12 mouse cellular contexts compared by ENCODE assay signal in the genomic region with DNA sequence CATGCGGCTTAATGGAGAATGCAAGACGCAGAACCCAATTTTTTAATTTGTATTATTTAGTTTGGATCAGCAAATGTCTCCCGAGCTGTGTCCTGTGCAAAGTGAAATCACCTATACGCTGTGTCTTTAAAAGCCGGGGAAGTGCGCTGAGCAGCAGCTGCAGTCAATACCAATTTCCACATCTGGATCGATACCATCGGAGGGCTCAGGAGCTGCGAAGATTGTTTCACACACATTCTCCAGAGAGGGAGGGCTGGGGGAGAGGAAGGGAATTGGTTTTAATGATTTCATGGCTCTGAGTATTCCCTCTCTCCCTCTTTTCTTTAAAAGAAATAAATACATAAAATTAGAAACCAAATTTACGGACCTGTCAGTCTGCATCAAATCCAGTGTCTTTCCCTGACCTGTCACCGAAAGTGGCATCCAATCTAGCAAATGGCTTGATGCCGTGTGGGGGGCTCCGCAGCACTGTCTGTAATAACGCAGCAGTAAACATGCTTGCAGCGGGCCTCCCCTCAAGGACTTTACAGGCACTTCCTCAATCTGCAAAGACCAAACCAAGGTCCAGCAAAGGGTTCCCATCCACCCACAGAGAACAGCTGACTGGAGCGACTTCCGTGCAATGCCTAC. TPM values are rescaled to one million over a fixed set of nuclear protein-coding genes. Genes with fewer than 3 reads are reported as not detected.
A peak's percentile ranks its signal among the peaks of the same experiment; 100 is the strongest.
DNase-seq lines count a peak whose midpoint lies in the region; ATAC-seq lines count a peak whose summit lies in the region.
"Had no signal": no experiment of that assay in that cellular context is flagged by ENCODE, and none has a peak within 500 bp of the region (broad histone marks: within the 10 kb centered on the region; RNA-seq: fewer than 3 reads in every experiment).

No protein-coding gene starts in this region.

- H3K4me3 ChIP-seq in forebrain, embryonic 12.5 days (replicated peaks), result no peak overlapping the region
- H3K4me3 ChIP-seq in forebrain, embryonic 15.5 days, result no peak overlapping the region
- no peak overlapping the region for H3K4me3 ChIP-seq in neural tube, embryonic 11.5 days (ENCODE audit: low read depth, low read length)
- H3K4me3 ChIP-seq in limb, embryonic 13.5 days, result no peak overlapping the region
- H3K4me3 ChIP-seq in intestine, embryonic 15.5 days (replicated peaks), result no peak overlapping the region
- H3K4me3 ChIP-seq: liver, embryonic 13.5 days; megakaryocyte, embryonic 14.5 days had no signal

- no peak for DNase-seq in neural tube, embryonic 11.5 days (ENCODE audit: low spot score)
- DNase-seq in neural tube, embryonic 10.5 days (ENCODE audit: extremely low spot score, low spot score), result no peak
- DNase-seq in spleen, postnatal 14 days (ENCODE audit: low spot score in 2 of 2), result no peak
- DNase-seq in B cell, adult 2 months, result no peak
- DNase-seq: kidney, adult 11 months; liver, embryonic 13.5 days; thymus, postnatal 14 days had no signal

- H3K9ac ChIP-seq in forebrain, embryonic 12.5 days, result no peak overlapping the region
- H3K9ac ChIP-seq in forebrain, embryonic 15.5 days (replicated peaks), result no peak overlapping the region
- no peak overlapping the region for H3K9ac ChIP-seq in neural tube, embryonic 11.5 days (ENCODE audit: low read length)
- H3K9ac ChIP-seq in limb, embryonic 13.5 days, result no peak overlapping the region
- H3K9ac ChIP-seq in intestine, embryonic 15.5 days, result no peak overlapping the region
- H3K9ac ChIP-seq: liver, embryonic 13.5 days had no signal

- peaks cover 43% of the 10 kb centered on the region for H3K4me1 ChIP-seq in forebrain, embryonic 12.5 days
- peaks cover 34% of the 10 kb centered on the region for H3K4me1 ChIP-seq in forebrain, embryonic 15.5 days
- H3K4me1 ChIP-seq in neural tube, embryonic 11.5 days (ENCODE audit: control insufficient read depth, insufficient read depth, low read length), result peaks cover 4% of the 10 kb centered on the region; the same call in 1 of the 2 replicates
- peaks cover 20% of the 10 kb centered on the region for H3K4me1 ChIP-seq in limb, embryonic 13.5 days
- 0 out of 2 replicates have a peak, but pooled peaks cover 3% of the 10 kb centered on the region for H3K4me1 ChIP-seq in intestine, embryonic 15.5 days (replicated peaks)
- H3K4me1 ChIP-seq: liver, embryonic 13.5 days had no signal

- 0 out of 2 replicates have a peak, but pooled peaks cover 2% of the 10 kb centered on the region for H3K27me3 ChIP-seq in forebrain, embryonic 12.5 days
- no peaks in the 10 kb centered on the region for H3K27me3 ChIP-seq in forebrain, embryonic 15.5 days
- no peaks in the 10 kb centered on the region for H3K27me3 ChIP-seq in neural tube, embryonic 11.5 days (ENCODE audit: control insufficient read depth, insufficient read depth, low read length)
- H3K27me3 ChIP-seq in limb, embryonic 13.5 days, result no peaks in the 10 kb centered on the region
- no peaks in the 10 kb centered on the region for H3K27me3 ChIP-seq in intestine, embryonic 15.5 days (replicated peaks)
- H3K27me3 ChIP-seq: liver, embryonic 13.5 days had no signal

- H3K27ac ChIP-seq in forebrain, embryonic 12.5 days, result 0 out of 2 replicates have a peak overlapping the region, but pooled peaks have one; percentile 19
- no peak overlapping the region; the same call in 1 of the 2 replicates for H3K27ac ChIP-seq in forebrain, embryonic 15.5 days (replicated peaks)
- H3K27ac ChIP-seq in neural tube, embryonic 11.5 days (ENCODE audit: low read depth, low read length), result 0 out of 2 replicates have a peak overlapping the region, but pooled peaks have one; percentile 42
- no peak overlapping the region for H3K27ac ChIP-seq in limb, embryonic 13.5 days
- no peak overlapping the region for H3K27ac ChIP-seq in intestine, embryonic 15.5 days
- H3K27ac ChIP-seq: liver, embryonic 13.5 days had no signal

- no peaks in the 10 kb centered on the region for H3K36me3 ChIP-seq in forebrain, embryonic 12.5 days (replicated peaks)
- no peaks in the 10 kb centered on the region for H3K36me3 ChIP-seq in forebrain, embryonic 15.5 days
- no peaks in the 10 kb centered on the region for H3K36me3 ChIP-seq in neural tube, embryonic 11.5 days (ENCODE audit: control insufficient read depth, insufficient read depth, low read length)
- H3K36me3 ChIP-seq in limb, embryonic 13.5 days, result no peaks in the 10 kb centered on the region
- H3K36me3 ChIP-seq in intestine, embryonic 15.5 days, result no peaks in the 10 kb centered on the region
- H3K36me3 ChIP-seq: liver, embryonic 13.5 days had no signal

- peak; percentile 31; the same call in 1 of the 2 replicates for ATAC-seq in forebrain, embryonic 12.5 days (ENCODE audit: low FRiP score)
- no peak for ATAC-seq in forebrain, embryonic 15.5 days (replicated peaks)
- no peak for ATAC-seq in neural tube, embryonic 11.5 days (ENCODE audit: insufficient read depth, low FRiP score, low TSS enrichment)
- no peak for ATAC-seq in limb, embryonic 13.5 days (ENCODE audit: low FRiP score, low read depth)
- no peak for ATAC-seq in intestine, embryonic 15.5 days

- WGBS in forebrain, embryonic 12.5 days, result 89% methylated on average over 17 of the region's 17 CpGs
- WGBS in forebrain, embryonic 15.5 days, result 77% methylated on average over 17 of the region's 17 CpGs
- WGBS in neural tube, embryonic 11.5 days, result 82% methylated on average over 17 of the region's 17 CpGs
- WGBS in limb, embryonic 13.5 days, result 69% methylated on average over 17 of the region's 17 CpGs
- 83% methylated on average over 17 of the region's 17 CpGs for WGBS in intestine, embryonic 15.5 days

- H3K9me3 ChIP-seq in forebrain, embryonic 12.5 days, result no peaks in the 10 kb centered on the region
- no peaks in the 10 kb centered on the region for H3K9me3 ChIP-seq in forebrain, embryonic 15.5 days
- H3K9me3 ChIP-seq in neural tube, embryonic 11.5 days (ENCODE audit: control insufficient read depth, low read length), result no peaks in the 10 kb centered on the region
- H3K9me3 ChIP-seq in limb, embryonic 13.5 days, result no peaks in the 10 kb centered on the region
- H3K9me3 ChIP-seq in intestine, embryonic 15.5 days, result no peaks in the 10 kb centered on the region
- H3K9me3 ChIP-seq: liver, embryonic 13.5 days; megakaryocyte, embryonic 14.5 days had no signal

- H3K4me2 ChIP-seq in forebrain, embryonic 12.5 days, result no peak overlapping the region
- no peak overlapping the region for H3K4me2 ChIP-seq in forebrain, embryonic 15.5 days (replicated peaks)
- no peak overlapping the region for H3K4me2 ChIP-seq in neural tube, embryonic 11.5 days (ENCODE audit: low read depth)
- peak overlapping the region; percentile 9; the same call in 1 of the 2 replicates for H3K4me2 ChIP-seq in limb, embryonic 13.5 days (replicated peaks)
- H3K4me2 ChIP-seq in intestine, embryonic 15.5 days (replicated peaks), result no peak overlapping the region
- H3K4me2 ChIP-seq: liver, embryonic 13.5 days had no signal

RNA-seq across cellular contexts. Expression of a gene that starts 43.6 kb away (rescaled TPM):
- 69.4 and 72.2 TPM in 2 replicates for polyA plus RNA-seq in forebrain, embryonic 12.5 days (2016; fragmentation: Nextera tagmentation; extraction: Ambion mirVana)
- polyA plus RNA-seq in forebrain, embryonic 15.5 days (2015; fragmentation: Nextera tagmentation; extraction: Ambion mirVana), result 87.4 and 90.5 TPM in 2 replicates
- polyA plus RNA-seq in neural tube, embryonic 11.5 days (2014; fragmentation: Nextera tagmentation; extraction: Ambion mirVana), result 45.8 and 47.9 TPM in 2 replicates
- 31.6 and 33.0 TPM in 2 replicates for polyA plus RNA-seq in limb, embryonic 13.5 days (2015; fragmentation: Nextera tagmentation; extraction: Ambion mirVana)
- 24.0 and 27.5 TPM in 2 replicates for polyA plus RNA-seq in intestine, embryonic 15.5 days (2015; fragmentation: Nextera tagmentation; extraction: Ambion mirVana)

Comparison
In these comparisons a context has a peak if more than half of its experiments do, and no peak if none do; other contexts are left out.
1. H3K27ac ChIP-seq: peak in forebrain, embryonic 12.5 days (single experiment) and neural tube, embryonic 11.5 days (single experiment); none in forebrain, embryonic 15.5 days (single experiment), limb, embryonic 13.5 days (single experiment) and intestine, embryonic 15.5 days (single experiment).